Mouse (Mus musculus): ENCODE measurements at regions not wholly inside any gene's neighbourhood (a gene's known extent, or its start where the extent isn't known, plus 50 kb on each side); places are given as distances from the start of the nearest gene placed in this dataset.
"Not testable (repeated sequence)": the region's sequence is repeated elsewhere in the genome, so short reads cannot be mapped to it uniquely, and the experiment has no call there.

DNA sequence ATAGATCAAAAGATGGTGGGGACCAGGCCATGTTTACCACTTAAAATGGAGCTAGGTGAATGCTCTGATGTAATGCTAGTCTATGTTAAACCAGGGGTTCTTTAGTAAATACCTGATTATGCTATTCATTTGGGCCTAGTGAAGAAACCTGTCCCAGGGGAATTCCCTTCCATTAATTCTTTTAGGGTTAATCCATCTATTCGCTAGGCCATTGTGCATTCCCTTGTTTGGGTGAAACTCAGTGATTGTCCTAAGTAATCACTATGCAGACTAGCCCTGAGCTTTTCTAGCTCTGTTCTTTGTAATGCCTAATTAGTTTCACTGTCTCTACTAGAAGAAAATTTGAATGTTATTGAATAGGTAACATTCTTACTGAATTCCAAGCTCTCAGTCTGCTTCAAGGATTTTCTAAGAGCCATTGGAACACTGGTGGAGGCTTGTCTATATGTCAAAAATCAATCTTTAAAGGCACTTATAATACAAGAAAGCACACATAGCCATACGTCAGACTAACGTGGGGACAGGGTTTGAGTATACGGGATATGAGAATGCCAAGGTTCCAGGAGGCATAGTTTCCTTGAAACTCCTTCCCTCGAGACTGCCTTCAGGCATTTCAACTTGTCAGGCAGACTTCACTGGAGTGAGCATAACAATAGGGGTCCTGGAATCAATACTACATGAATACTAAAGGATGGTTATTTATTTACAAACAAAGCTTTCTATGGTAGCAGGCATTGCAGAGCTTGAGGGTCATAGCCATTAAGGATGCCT lies 266.9 kb upstream of the 4930578C19Rik start:
- DNase-seq: no peak
- intact Hi-C loops (cut with DNase I): no loop called here

DNA sequence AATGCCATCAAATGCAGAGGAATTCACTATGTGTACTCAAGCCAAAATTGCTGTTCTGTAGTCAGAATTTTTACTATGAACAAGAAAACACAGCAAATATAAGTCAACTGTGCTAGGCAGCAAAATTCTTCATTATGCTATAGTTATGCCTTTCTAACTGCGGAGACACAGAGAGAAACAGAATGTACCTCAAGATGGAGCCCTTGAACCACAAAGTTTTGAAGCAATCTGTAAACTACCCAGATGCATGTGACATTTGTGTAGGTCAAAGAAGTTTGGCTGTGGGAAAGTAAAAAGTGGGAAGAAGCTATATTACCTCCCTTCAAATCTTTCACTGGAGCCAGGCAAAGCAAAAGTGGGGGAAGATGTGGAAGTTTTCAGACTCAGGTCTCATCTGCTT lies 226.0 kb upstream of the 4930578C19Rik start:
- no peak for DNase-seq
- intact Hi-C loops (cut with DNase I): no loop called here

DNA sequence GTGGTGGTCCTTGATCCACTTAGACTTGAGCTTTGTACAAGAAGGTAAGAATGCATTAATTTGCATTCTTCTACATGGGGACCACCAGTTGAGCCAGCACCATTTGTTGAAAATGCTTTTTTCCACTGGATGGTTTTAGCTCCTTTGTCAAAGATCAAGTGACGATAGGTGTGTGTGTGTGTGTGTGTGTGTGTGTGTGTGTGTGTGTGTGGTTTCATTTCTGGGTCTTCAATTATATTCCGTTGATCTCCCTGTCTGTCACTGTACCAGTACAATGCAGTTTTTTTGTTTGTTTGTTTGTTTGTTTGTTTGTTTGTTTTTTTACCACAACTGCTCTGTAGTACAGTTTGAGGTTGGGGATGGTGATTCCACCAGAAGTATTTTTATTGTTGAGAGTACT lies 206.1 kb upstream of the 4930578C19Rik start:
- DNase-seq; intact Hi-C loops (cut with DNase I): not testable (repeated sequence)

DNA sequence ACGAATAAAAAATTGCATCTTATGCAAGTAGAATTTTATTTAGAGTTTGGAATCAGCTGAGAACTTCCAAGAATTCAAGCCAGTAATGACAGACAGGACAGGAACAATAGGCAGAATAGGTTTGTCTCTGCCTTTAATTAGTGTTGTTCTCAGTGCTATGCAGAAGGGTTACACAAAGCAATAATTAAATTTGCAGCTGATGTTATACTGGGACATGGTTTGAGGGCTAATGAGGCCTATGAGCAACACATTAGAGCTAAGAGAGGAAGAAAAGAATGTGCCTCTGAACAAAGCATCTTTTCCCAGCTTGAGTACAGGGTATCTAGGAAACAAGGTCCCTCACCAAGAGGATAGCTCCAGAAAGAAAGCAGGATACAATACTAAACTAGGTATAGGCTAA lies 201.9 kb upstream of the 4930578C19Rik start:
- intact Hi-C loops (cut with DNase I): no loop called here

DNA sequence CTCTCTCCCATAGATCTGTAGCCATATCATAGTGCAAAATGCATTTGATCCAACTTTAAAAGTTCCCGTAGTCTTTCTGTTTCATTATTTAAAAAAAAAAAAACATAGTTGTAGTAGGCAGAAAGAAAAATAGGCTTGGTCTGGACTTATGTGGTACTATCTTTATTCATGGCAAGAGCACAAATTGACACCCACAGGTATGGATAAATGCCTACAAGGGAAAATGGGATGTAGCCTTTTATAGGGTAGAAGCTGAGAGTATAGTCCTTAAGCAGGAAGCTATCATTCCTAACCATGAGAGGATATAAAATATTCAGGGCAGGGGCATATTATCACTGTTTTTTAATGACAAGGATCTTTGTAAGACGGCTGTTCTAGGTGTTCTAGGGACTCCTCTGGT lies 157.4 kb upstream of the 4930578C19Rik start:
- intact Hi-C loops (cut with DNase I): loop anchor here (2.0 kb wide), 1 partner anchor 18 kb away; no protein-coding TSS in a partner anchor
- DNase-seq: no peak

More for the DNA sequence above, 201.9 kb upstream of the 4930578C19Rik start:
- DNase-seq: no peak
